Mouse (Mus musculus) CH12.LX (cell line): ENCODE measurements around the gene Olfml1. TPM values are rescaled to one million over a fixed set of nuclear protein-coding genes. Genes with fewer than 3 reads are reported as not detected.

Source experiments
- DNase-seq: peaks from one replicate; pipeline ENCODE4 v3.0.0-alpha.2; 2013; ENCODE audit errors: extremely low read depth
- H3K27ac ChIP-seq: 2 replicates; pipeline ENCODE4 v1.5.1; 2012; ENCODE audit warnings: low read depth, mild to moderate bottlenecking, control low read depth, moderate library complexity; ENCODE audit not compliant: insufficient read depth
- H3K27me3 ChIP-seq: replicated peaks from 2 replicates; pipeline ENCODE3; 2012; ENCODE audit warnings: inconsistent platforms
- H3K36me3 ChIP-seq, 2 experiments: replicated peaks in 1 of 2; 2 replicates each; pipeline versions ENCODE3 to v1.6.1; 2012; ENCODE audit warnings: inconsistent platforms in 1 of 2, low read length in 1 of 2, mild to moderate bottlenecking in 1 of 2, mixed read lengths in 1 of 2, moderate library complexity in 1 of 2; ENCODE audit not compliant: control insufficient read depth in 1 of 2, insufficient read depth in 1 of 2
- H3K4me1 ChIP-seq, 2 experiments: 2 replicates each; pipeline ENCODE4 v1.6.1; 2012; ENCODE audit warnings: inconsistent platforms in 1 of 2, moderate library complexity in 1 of 2; ENCODE audit not compliant: insufficient read depth in 2 of 2, control insufficient read depth in 1 of 2
- H3K4me2 ChIP-seq: 2 replicates; pipeline ENCODE4 v1.6.1; 2012; ENCODE audit warnings: low read depth, mild to moderate bottlenecking, control low read depth; ENCODE audit not compliant: poor library complexity, insufficient read depth, severe bottlenecking
- H3K4me3 ChIP-seq, 3 experiments: fragments of 150-350 bp in 1 of 3; sonication (generic) in 1 of 3; replicated peaks in 1 of 3; 2 replicates each; pipeline versions ENCODE3 to v1.5.1; 2011 to 2012; ENCODE audit warnings: low read depth in 2 of 3, low read length in 2 of 3, mild to moderate bottlenecking in 2 of 3, moderate library complexity in 2 of 3, control low read depth in 1 of 3, improper control_type of control experiment in 1 of 3, inconsistent platforms in 1 of 3, mixed read lengths in 1 of 3; ENCODE audit not compliant: poor library complexity in 1 of 3
- H3K79me2 ChIP-seq: replicated peaks from 2 replicates; pipeline ENCODE4 v1.6.1; 2012; ENCODE audit warnings: mild to moderate bottlenecking, moderate library complexity; ENCODE audit not compliant: control insufficient read depth, poor library complexity, insufficient read depth, severe bottlenecking; ENCODE audit errors: extremely low read depth
- H3K9ac ChIP-seq: 2 replicates; pipeline ENCODE4 v1.6.1; 2012; ENCODE audit warnings: low read depth, mild to moderate bottlenecking, control low read depth, moderate library complexity; ENCODE audit not compliant: insufficient read depth
- H3K9me3 ChIP-seq: replicated peaks from 2 replicates; pipeline ENCODE3; 2012; ENCODE audit warnings: low read length, inconsistent platforms, mixed read lengths
- CHD1 ChIP-seq: IDR thresholded peaks from 2 replicates; pipeline ENCODE4 v1.6.1; 2012; ENCODE audit warnings: low read depth, low read length, improper control_type of control experiment, inconsistent platforms
- CHD2 ChIP-seq: IDR thresholded peaks from 2 replicates; pipeline ENCODE4 v1.6.1; 2011; ENCODE audit warnings: low read length, improper control_type of control experiment
- CTCF ChIP-seq, 2 experiments: IDR thresholded peaks in 1 of 2; conservative IDR thresholded peaks in 1 of 2; 2 replicates each; pipeline ENCODE4 v1.5.1; 2011 to 2012; ENCODE audit warnings: low read depth in 2 of 2, low read length in 2 of 2, improper control_type of control experiment in 1 of 2, inconsistent platforms in 1 of 2, mild to moderate bottlenecking in 1 of 2, moderate library complexity in 1 of 2
- E2F4 ChIP-seq: IDR thresholded peaks from 2 replicates; pipeline ENCODE4 v1.6.1; 2011; ENCODE audit warnings: low read depth, low read length, improper control_type of control experiment; ENCODE audit not compliant: insufficient replicate concordance
- ELF1 ChIP-seq: IDR thresholded peaks from 2 replicates; pipeline ENCODE4 v1.6.1; 2014; ENCODE audit warnings: low read depth, mild to moderate bottlenecking, inconsistent platforms, low read length, improper control_type of control experiment
- EP300 ChIP-seq: IDR thresholded peaks from 2 replicates; pipeline ENCODE4 v1.6.1; 2011; ENCODE audit warnings: low read length, improper control_type of control experiment
- GABPA ChIP-seq: IDR thresholded peaks from 2 replicates; pipeline ENCODE4 v1.6.1; 2012; ENCODE audit warnings: low read depth, low read length, improper control_type of control experiment, inconsistent platforms; ENCODE audit not compliant: insufficient replicate concordance
- JUND ChIP-seq: conservative IDR thresholded peaks from 2 replicates; pipeline ENCODE4 v1.6.1; 2011; ENCODE audit warnings: low read depth, low read length, improper control_type of control experiment
- KAT2A ChIP-seq: IDR thresholded peaks from 2 replicates; pipeline ENCODE4 v1.6.1; 2012; ENCODE audit warnings: low read length, improper control_type of control experiment, inconsistent platforms; ENCODE audit not compliant: insufficient replicate concordance
- MAFK ChIP-seq: IDR thresholded peaks from 2 replicates; pipeline ENCODE4 v1.6.1; 2011; ENCODE audit warnings: low read length, improper control_type of control experiment; ENCODE audit not compliant: insufficient replicate concordance
- MAX ChIP-seq: IDR thresholded peaks from 2 replicates; pipeline ENCODE4 v1.6.1; 2011; ENCODE audit warnings: low read length, improper control_type of control experiment
- MEF2A ChIP-seq: IDR thresholded peaks from 2 replicates; pipeline ENCODE4 v1.6.1; 2014; ENCODE audit warnings: low read depth, mild to moderate bottlenecking, inconsistent platforms, low read length, improper control_type of control experiment, borderline replicate concordance
- NELFE ChIP-seq: IDR thresholded peaks from 2 replicates; pipeline ENCODE4 v1.6.1; 2011; ENCODE audit warnings: low read depth, low read length, improper control_type of control experiment
- NRF1 ChIP-seq: IDR thresholded peaks from 2 replicates; pipeline ENCODE4 v1.6.1; 2014; ENCODE audit warnings: low read depth, mild to moderate bottlenecking, inconsistent platforms, low read length, improper control_type of control experiment, moderate library complexity
- PAX5 ChIP-seq: IDR thresholded peaks from 2 replicates; pipeline ENCODE4 v1.6.1; 2012; ENCODE audit warnings: low read length, inconsistent platforms, mixed read lengths
- POLR2A ChIP-seq: IDR thresholded peaks from 2 replicates; pipeline ENCODE4 v1.6.1; 2011; ENCODE audit warnings: low read depth, mild to moderate bottlenecking, improper control_type of control experiment, low read length
- SIN3A ChIP-seq: IDR thresholded peaks from 2 replicates; pipeline ENCODE4 v1.6.1; 2012; ENCODE audit warnings: low read length, improper control_type of control experiment, inconsistent platforms
- SMC3 ChIP-seq: IDR thresholded peaks from 2 replicates; pipeline ENCODE4 v1.6.1; 2011; ENCODE audit warnings: low read depth, low read length, improper control_type of control experiment
- TCF12 ChIP-seq: IDR thresholded peaks from 2 replicates; pipeline ENCODE4 v1.6.1; 2014; ENCODE audit warnings: low read depth, mild to moderate bottlenecking, inconsistent platforms, low read length, improper control_type of control experiment
- ZC3H11A ChIP-seq: IDR thresholded peaks from 2 replicates; pipeline ENCODE4 v1.6.1; 2012; ENCODE audit warnings: low read depth, mild to moderate bottlenecking, inconsistent platforms, low read length, improper control_type of control experiment
- ZMIZ1 ChIP-seq: IDR thresholded peaks from 2 replicates; pipeline ENCODE4 v1.6.1; 2012; ENCODE audit warnings: low read depth, mild to moderate bottlenecking, inconsistent platforms, low read length, improper control_type of control experiment
- dilution Hi-C: fragments of 300-500 bp; cut with MboI; formaldehyde crosslinking; loops from 2 replicates; pipeline ENCODE4 v1.14.3; 2020; ENCODE audit warnings: low sequenced_read_pairs; ENCODE audit not compliant: extremely low pct_unique_long_range_greater_than_20kb, extremely low pct_ligation_motif_present
- in situ Hi-C: fragments of 300-500 bp; cut with MboI; formaldehyde crosslinking; loops from 3 replicates; pipeline ENCODE4 v1.14.3; 2019; ENCODE audit warnings: low sequenced_read_pairs, low pct_ligation_motif_present, low pct_unique_long_range_greater_than_20kb, mixed read lengths
- polyA plus RNA-seq: library from polyadenylated mRNA; unstranded; fragments of >175 nt; gene quantifications from 2 replicates; pipeline ENCODE4 v1.2.1, GENCODE M21; 2012; ENCODE audit warnings: low read depth; ENCODE audit not compliant: insufficient read length
- total RNA-seq, 2 experiments: library from RNA; depleted of rRNA; stranded (reverse); fragments of 300-350 nt in 1 of 2; fragments of >200 nt in 1 of 2; gene quantifications; 2 replicates each; pipeline ENCODE4 v1.2.3; 2012 to 2014

The Olfml1 gene
- total and polyA plus RNA-seq, 3 experiments = not detected

- no peak for DNase-seq
- Histone ChIP-seq H3K9ac (no peak overlapping the region), H3K79me2 (peaks cover 76% of the 10 kb centered on the region), H3K27me3 (no peaks in the 10 kb centered on the region), H3K9me3 (no peaks in the 10 kb centered on the region), H3K4me1 (peaks cover 26 to 90% of the 10 kb centered on the region in 2 experiments), H3K36me3 (peaks cover 22 to 66% of the 10 kb centered on the region in 2 experiments), H3K4me3 (no peak overlapping the region), H3K4me2 (no peak overlapping the region), H3K27ac (no peak overlapping the region)
- in situ Hi-C loops = no loop called here
- dilution Hi-C loops = no loop called here
- no peak for TF ChIP-seq MEF2A
- 0 out of 2 replicates have a peak, but pooled peaks have one; percentile 30 for TF ChIP-seq MAFK
- TF ChIP-seq GABPA = no peak
- no peak for TF ChIP-seq TCF12
- no peak for TF ChIP-seq CHD2
- no peak for TF ChIP-seq E2F4
These were observed 35.3 kb downstream of the Olfml1 start for GRCm38 (mm10) chr7:107602505-107602904.

- Histone ChIP-seq H3K36me3 (peaks cover 24 to 69% of the 10 kb centered on the region in 2 experiments), H3K27ac (no peak overlapping the region), H3K27me3 (no peaks in the 10 kb centered on the region), H3K9me3 (no peaks in the 10 kb centered on the region), H3K9ac (no peak overlapping the region), H3K4me2 (no peak overlapping the region), H3K4me3 (no peak overlapping the region), H3K4me1 (peaks cover 29 to 93% of the 10 kb centered on the region in 2 experiments), H3K79me2 (peaks cover 75% of the 10 kb centered on the region)
- TF ChIP-seq ZMIZ1 = no peak
- no peak for TF ChIP-seq EP300
- no peak for TF ChIP-seq CTCF (conservative IDR thresholded peaks at IDR 0.05 in 1 of 2, IDR thresholded peaks at IDR 0.05 in 1 of 2; ENCODE audit: low read depth in 2 of 2, low read length in 2 of 2)
- TF ChIP-seq KAT2A = no peak
- TF ChIP-seq MAX = no peak
- no peak for TF ChIP-seq ELF1
- no peak for TF ChIP-seq SMC3
- TF ChIP-seq CHD1 = no peak
- no peak for TF ChIP-seq PAX5
- TF ChIP-seq JUND = no peak
- TF ChIP-seq ZC3H11A = no peak
- TF ChIP-seq NELFE = no peak
- no peak for TF ChIP-seq POLR2A
- TF ChIP-seq NRF1 = no peak
- no peak for TF ChIP-seq SIN3A
- TF ChIP-seq MAFK = no peak
- in situ Hi-C loops = no loop called here
- dilution Hi-C loops = no loop called here
- no peak for DNase-seq
These were observed 35.7 kb downstream of the Olfml1 start for GRCm38 (mm10) chr7:107602913-107603312.
